Comparison of ENCODE assay signal across 12 mouse cellular contexts in genomic region chr1:164631679-164632078, GRCm38 (mm10).
A peak's percentile ranks its signal among the peaks of the same experiment; 100 is the strongest.
DNase-seq lines count a peak whose midpoint lies in the region; ATAC-seq lines count a peak whose summit lies in the region.
"Had no signal": no experiment of that assay in that cellular context is flagged by ENCODE, and none has a peak within 500 bp of the region (broad histone marks: within the 10 kb centered on the region; RNA-seq: fewer than 3 reads in every experiment).

No protein-coding gene starts in this region.

- no peak overlapping the region for H3K9ac ChIP-seq in heart, embryonic 11.5 days (ENCODE audit: low read depth, low read length)
- H3K9ac ChIP-seq: midbrain, embryonic 13.5 days had no signal

- no peak overlapping the region for H3K4me2 ChIP-seq in heart, embryonic 11.5 days
- H3K4me2 ChIP-seq: midbrain, embryonic 13.5 days had no signal

- no peaks in the 10 kb centered on the region for H3K4me1 ChIP-seq in heart, embryonic 11.5 days (ENCODE audit: control insufficient read depth, insufficient read depth, low read length)
- H3K4me1 ChIP-seq: midbrain, embryonic 13.5 days had no signal

- no peaks in the 10 kb centered on the region for H3K36me3 ChIP-seq in heart, embryonic 11.5 days (ENCODE audit: control insufficient read depth, insufficient read depth, low read length)
- H3K36me3 ChIP-seq: midbrain, embryonic 13.5 days had no signal

- no peak overlapping the region for H3K4me3 ChIP-seq in heart, embryonic 11.5 days (ENCODE audit: low read depth, low read length)
- H3K4me3 ChIP-seq: midbrain, embryonic 13.5 days had no signal

- DNase-seq in heart, adult 18-20 months: peak; percentile 43 to 65
- DNase-seq in ovary, adult 18-20 months (ENCODE audit: low spot score): peak; percentile 56
- DNase-seq in ovary, postnatal 10 days (ENCODE audit: low spot score): no peak
- DNase-seq in fat pad, adult 2 months (ENCODE audit: extremely low read depth, low read depth, low spot score): peak; percentile 57
- DNase-seq in ovary, postnatal 14 days (ENCODE audit: low spot score): peak; percentile 9
- DNase-seq in cerebellum, postnatal 36 days: no peak
- DNase-seq: embryo, embryonic 11 days; spleen, adult 18-20 months had no signal

- no peaks in the 10 kb centered on the region for H3K9me3 ChIP-seq in heart, embryonic 11.5 days (replicated peaks; ENCODE audit: control insufficient read depth, low read length)

- ATAC-seq in heart, embryonic 11.5 days (replicated peaks; ENCODE audit: insufficient number of reproducible peaks, low FRiP score, low TSS enrichment): no peak
- ATAC-seq in megakaryocyte-erythroid progenitor cell, adult 5-6 weeks (replicated peaks; ENCODE audit: low FRiP score, low TSS enrichment, poor library complexity, severe bottlenecking): no peak
- ATAC-seq: inflammation-experienced regulatory T-cells, adult 6 months; midbrain, embryonic 13.5 days had no signal

- 65% methylated on average over 6 of the region's 6 CpGs for WGBS in heart, embryonic 11.5 days (ENCODE audit: insufficient replicate concordance)

- H3K27ac ChIP-seq in heart, embryonic 11.5 days (ENCODE audit: low read depth, low read length): no peak overlapping the region
- H3K27ac ChIP-seq: midbrain, embryonic 13.5 days had no signal

- H3K27me3 ChIP-seq in heart, embryonic 11.5 days (ENCODE audit: control insufficient read depth, insufficient read depth, low read length): no peaks in the 10 kb centered on the region
- H3K27me3 ChIP-seq: midbrain, embryonic 13.5 days had no signal

Comparison
In these comparisons a context has a peak if more than half of its experiments do, and no peak if none do; other contexts are left out.
1. DNase-seq: peak in heart, adult 18-20 months (2 of 2), ovary, adult 18-20 months (single experiment), fat pad, adult 2 months (single experiment) and ovary, postnatal 14 days (single experiment); none in ovary, postnatal 10 days (single experiment) and cerebellum, postnatal 36 days (0 of 2).